Mouse (Mus musculus) CD8-positive naive resting alpha-beta T cell, adult 2 months (primary cell): ENCODE measurements around the gene Ankib1.
"Not testable (repeated sequence)": the region's sequence is repeated elsewhere in the genome, so short reads cannot be mapped to it uniquely, and the experiment has no call there.

Experiments used
- DNase-seq, 2 experiments: peaks; one replicate each; pipeline ENCODE4 v3.0.0; 2022; ENCODE audit warnings: low read depth in 2 of 2, low spot score in 2 of 2

Ankib1 gene

GRCm38 (mm10) chr5:3802433-3803291 lies at the start of gene Ankib1, which contains the start of gene Krit1:
Gene Ankib1 (minus strand): TSS chr5:3802925.
Gene Krit1 (plus strand): TSS chr5:3803184.
- peak; percentile 78 to 79 for DNase-seq

- DNase-seq = no peak
These were observed 42.3 kb upstream of the Ankib1 start, which contains the start of gene Lrrd1 for GRCm38 (mm10) chr5:3845026-3845425. Gene Lrrd1 (plus strand): TSS chr5:3845173.

- DNase-seq = no peak
These were observed 31.4 kb upstream of the Ankib1 start for GRCm38 (mm10) chr5:3834107-3834506.

GRCm38 (mm10) chr5:3808472-3808871 lies 5.7 kb upstream of the Ankib1 start:
- DNase-seq = no peak

GRCm38 (mm10) chr5:3803292-3804165 lies 804 bp upstream of the Ankib1 start:
- DNase-seq = peak; percentile 5 to 10

GRCm38 (mm10) chr5:3801672-3802432 lies 873 bp downstream of the Ankib1 start:
- no peak for DNase-seq

- DNase-seq = no peak
These were observed 1.8 kb downstream of the Ankib1 start for GRCm38 (mm10) chr5:3800881-3801280.

GRCm38 (mm10) chr5:3800041-3800440 lies 2.7 kb downstream of the Ankib1 start:
- no peak for DNase-seq

- not testable (repeated sequence) for DNase-seq
These were observed 4.1 kb downstream of the Ankib1 start for GRCm38 (mm10) chr5:3798656-3799055.

- not testable (repeated sequence) for DNase-seq
These were observed 5.6 kb downstream of the Ankib1 start for GRCm38 (mm10) chr5:3797101-3797500.

- DNase-seq = no peak
These were observed 11.7 kb downstream of the Ankib1 start for GRCm38 (mm10) chr5:3791048-3791447.

GRCm38 (mm10) chr5:3787548-3787947 lies 15.2 kb downstream of the Ankib1 start:
- DNase-seq = no peak

- DNase-seq = no peak
These were observed 17.8 kb downstream of the Ankib1 start for GRCm38 (mm10) chr5:3784751-3785496.

GRCm38 (mm10) chr5:3783947-3784681 lies 18.6 kb downstream of the Ankib1 start:
- DNase-seq = no peak

GRCm38 (mm10) chr5:3782670-3783069 lies 20.1 kb downstream of the Ankib1 start:
- DNase-seq = peak; percentile 28 to 45

GRCm38 (mm10) chr5:3772017-3772416 lies 30.7 kb downstream of the Ankib1 start:
- DNase-seq = no peak

- no peak for DNase-seq
These were observed 31.2 kb downstream of the Ankib1 start for GRCm38 (mm10) chr5:3771512-3771911.

GRCm38 (mm10) chr5:3750536-3750935 lies 52.2 kb downstream of the Ankib1 start:
- not testable (repeated sequence) for DNase-seq

GRCm38 (mm10) chr5:3732846-3733245 lies 69.9 kb downstream of the Ankib1 start:
- not testable (repeated sequence) for DNase-seq

- no peak for DNase-seq
These were observed 73.9 kb downstream of the Ankib1 start for GRCm38 (mm10) chr5:3728820-3729219.
